Mouse (Mus musculus): ENCODE data around the gene Hoxa11. TPM values are rescaled to one million over a fixed set of nuclear protein-coding genes. Genes with fewer than 3 reads are reported as not detected.
A peak's percentile ranks its signal among the peaks of the same experiment; 100 is the strongest.

The Hoxa11 gene
- polyA plus RNA-seq, 1 experiment from 2014 or later: not detected

- no peaks in the 10 kb centered on the region for H3K36me3 ChIP-seq (ENCODE audit: insufficient read depth)
- peaks cover 100% of the 10 kb centered on the region for H3K27me3 ChIP-seq (ENCODE audit: insufficient read depth, low read length)
- peak overlapping the region; percentile 45; the same call in 1 of the 2 replicates for H3K4me2 ChIP-seq
- no peak for TF ChIP-seq CTCF (IDR thresholded peaks at IDR 0.05; ENCODE audit: low read depth)
- ATAC-seq (ENCODE audit: insufficient read depth): no peak
- H3K4me3 ChIP-seq (ENCODE audit: low read depth, low read length): peak overlapping the region; percentile 25; the same call in 1 of the 2 replicates
- no peak overlapping the region for H3K9ac ChIP-seq
- H3K9me3 ChIP-seq (ENCODE audit: low read depth, low read length): no peaks in the 10 kb centered on the region
- DNase-seq: no peak
- no peaks in the 10 kb centered on the region for H3K4me1 ChIP-seq (ENCODE audit: insufficient read depth)
- H3K27ac ChIP-seq (ENCODE audit: low read depth): no peak overlapping the region
- WGBS: 2% methylated on average over 35 of the region's 36 CpGs
Observed at GRCm38 (mm10) chr6:52224895-52225611, 20.6 kb downstream of the Hoxa11 start.

DNA sequence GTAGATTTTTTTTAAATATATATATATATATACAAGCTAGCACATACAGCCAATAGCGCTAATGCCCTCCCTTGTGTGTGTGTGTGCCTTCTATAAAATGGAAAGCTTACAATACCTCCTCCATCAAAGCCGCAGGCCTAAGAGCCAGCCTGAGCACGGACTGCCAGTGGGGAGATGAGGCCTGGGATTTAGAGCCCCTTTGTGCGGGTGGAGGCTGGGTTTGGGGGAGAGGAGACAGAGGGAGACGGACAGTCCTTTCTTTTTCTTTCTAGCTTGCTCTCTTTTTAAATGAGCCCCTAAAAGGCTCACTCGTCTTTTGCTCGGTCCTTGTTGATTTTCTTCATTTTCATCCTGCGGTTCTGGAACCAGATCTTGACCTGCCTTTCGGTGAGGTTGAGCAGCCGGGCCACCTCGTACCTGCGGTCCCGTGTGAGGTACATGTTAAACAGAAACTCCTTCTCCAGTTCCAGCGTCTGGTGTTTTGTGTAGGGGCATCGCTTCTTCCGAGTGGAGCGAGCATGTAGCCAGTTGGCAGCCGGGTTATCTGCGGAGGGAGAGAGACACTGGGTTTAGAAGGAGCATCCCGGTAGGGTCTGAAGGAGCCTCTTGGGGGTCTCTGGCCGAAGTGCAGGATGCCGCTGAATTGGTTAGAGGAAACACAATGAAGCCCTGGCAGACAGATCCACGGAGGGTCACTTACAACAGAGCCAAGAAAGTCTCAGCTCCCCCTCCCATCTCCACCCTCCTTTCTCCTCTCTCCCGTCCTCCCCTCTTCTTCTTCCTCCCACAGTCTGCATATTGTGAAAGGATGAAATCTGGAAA is 21.5 kb downstream of the Hoxa11 start:
- Histone ChIP-seq H3K27ac (ENCODE audit: low read depth) (no peak overlapping the region), H3K9ac (no peak overlapping the region; the same call in 1 of the 2 replicates), H3K4me1 (ENCODE audit: insufficient read depth) (no peaks in the 10 kb centered on the region), H3K9me3 (ENCODE audit: low read depth, low read length) (no peaks in the 10 kb centered on the region), H3K4me3 (ENCODE audit: low read depth, low read length) (peak overlapping the region; percentile 5; the same call in 1 of the 2 replicates), H3K36me3 (ENCODE audit: insufficient read depth) (no peaks in the 10 kb centered on the region), H3K27me3 (ENCODE audit: insufficient read depth, low read length) (peaks cover 100% of the 10 kb centered on the region), H3K4me2 (peak overlapping the region; percentile 23; the same call in 1 of the 2 replicates)
- ATAC-seq (ENCODE audit: insufficient read depth): no peak
- 9% methylated on average over 24 of the region's 24 CpGs for WGBS
- no peak for DNase-seq
- TF ChIP-seq CTCF (IDR thresholded peaks at IDR 0.05; ENCODE audit: low read depth): no peak

GRCm38 (mm10) chr6:52222729-52223128 is 22.9 kb downstream of the Hoxa11 start:
- H3K4me1 ChIP-seq (ENCODE audit: insufficient read depth): no peaks in the 10 kb centered on the region
- H3K36me3 ChIP-seq (ENCODE audit: insufficient read depth): no peaks in the 10 kb centered on the region
- WGBS: 47% methylated on average over 13 of the region's 13 CpGs
- DNase-seq (no peak), ATAC-seq (ENCODE audit: insufficient read depth) (no peak)
- no peak overlapping the region for H3K4me2 ChIP-seq
- H3K4me3 ChIP-seq (ENCODE audit: low read depth, low read length): no peak overlapping the region
- no peak overlapping the region for H3K27ac ChIP-seq (ENCODE audit: low read depth)
- TF ChIP-seq CTCF (IDR thresholded peaks at IDR 0.05; ENCODE audit: low read depth): no peak
- peaks cover 100% of the 10 kb centered on the region for H3K27me3 ChIP-seq (ENCODE audit: insufficient read depth, low read length)
- H3K9ac ChIP-seq: no peak overlapping the region
- no peaks in the 10 kb centered on the region for H3K9me3 ChIP-seq (ENCODE audit: low read depth, low read length)

- Histone ChIP-seq H3K27ac (ENCODE audit: low read depth) (no peak overlapping the region), H3K27me3 (ENCODE audit: insufficient read depth, low read length) (peaks cover 100% of the 10 kb centered on the region), H3K9ac (no peak overlapping the region), H3K4me2 (peak overlapping the region; percentile 94), H3K9me3 (ENCODE audit: low read depth, low read length) (no peaks in the 10 kb centered on the region), H3K4me3 (ENCODE audit: low read depth, low read length) (peak overlapping the region; percentile 58), H3K36me3 (ENCODE audit: insufficient read depth) (no peaks in the 10 kb centered on the region), H3K4me1 (ENCODE audit: insufficient read depth) (no peaks in the 10 kb centered on the region)
- WGBS: 22% methylated on average over 21 of the region's 21 CpGs
- ATAC-seq (ENCODE audit: insufficient read depth) (peak; percentile 2; the same call in 1 of the 2 replicates), DNase-seq (no peak)
- TF ChIP-seq CTCF (IDR thresholded peaks at IDR 0.05; ENCODE audit: low read depth): no peak
Observed at GRCm38 (mm10) chr6:52221993-52222685, 23.5 kb downstream of the Hoxa11 start.

GRCm38 (mm10) chr6:52221337-52221992 is 24.1 kb downstream of the Hoxa11 start, which contains the start of gene Hoxa7:
Gene Hoxa7, minus strand, starts transcription at chr6:52221854.
- Histone ChIP-seq H3K27me3 (ENCODE audit: insufficient read depth, low read length) (peaks cover 99% of the 10 kb centered on the region), H3K36me3 (ENCODE audit: insufficient read depth) (no peaks in the 10 kb centered on the region), H3K9ac (peak within 1 kb of the TSS; percentile 67), H3K27ac (ENCODE audit: low read depth) (no peak within 1 kb of the TSS), H3K4me3 (ENCODE audit: low read depth, low read length) (peak within 1 kb of the TSS; percentile 58), H3K9me3 (ENCODE audit: low read depth, low read length) (no peaks in the 10 kb centered on the region), H3K4me2 (peak within 1 kb of the TSS; percentile 94), H3K4me1 (ENCODE audit: insufficient read depth) (no peaks in the 10 kb centered on the region)
- ATAC-seq (ENCODE audit: insufficient read depth): peak; percentile 51
- 2% methylated on average over 46 of the region's 46 CpGs for WGBS
- peak; percentile 99 for TF ChIP-seq CTCF (IDR thresholded peaks at IDR 0.05; ENCODE audit: low read depth)
- peak; percentile 97 for DNase-seq

DNA sequence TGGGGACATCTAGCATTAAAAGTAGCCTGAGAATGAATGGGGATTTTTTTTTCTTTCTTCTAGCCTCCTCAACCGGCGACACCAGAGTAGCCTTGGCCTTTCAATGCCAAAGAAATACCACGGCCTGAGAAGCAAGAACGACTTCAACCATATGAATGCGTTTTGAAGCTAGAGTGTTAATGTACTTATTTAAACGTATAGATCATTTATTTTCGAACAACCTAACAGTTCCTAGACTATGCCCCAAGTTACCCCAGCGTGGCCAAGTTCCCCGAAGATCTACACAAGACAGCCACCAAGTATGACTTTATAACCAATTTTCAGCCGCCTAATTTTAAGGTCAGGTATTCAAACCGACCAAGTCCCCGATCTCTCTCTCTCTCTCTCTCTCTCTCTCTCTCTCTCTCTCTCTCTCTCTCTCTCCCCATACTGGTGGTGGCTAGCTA is 24.7 kb downstream of the Hoxa11 start:
- H3K9me3 ChIP-seq (ENCODE audit: low read depth, low read length): no peaks in the 10 kb centered on the region
- no peak for TF ChIP-seq CTCF (IDR thresholded peaks at IDR 0.05; ENCODE audit: low read depth)
- ATAC-seq (ENCODE audit: insufficient read depth): no peak
- H3K27me3 ChIP-seq (ENCODE audit: insufficient read depth, low read length): peaks cover 99% of the 10 kb centered on the region
- peak overlapping the region; percentile 94 for H3K4me2 ChIP-seq
- H3K36me3 ChIP-seq (ENCODE audit: insufficient read depth): no peaks in the 10 kb centered on the region
- no peaks in the 10 kb centered on the region for H3K4me1 ChIP-seq (ENCODE audit: insufficient read depth)
- peak overlapping the region; percentile 58 for H3K4me3 ChIP-seq (ENCODE audit: low read depth, low read length)
- no peak overlapping the region for H3K27ac ChIP-seq (ENCODE audit: low read depth)
- H3K9ac ChIP-seq: peak overlapping the region; percentile 67
- WGBS: 25% methylated on average over 12 of the region's 12 CpGs
- peak; percentile 48 for DNase-seq
